Mouse (Mus musculus) cortical plate, adult 2 months (tissue): ENCODE results near the gene Lyl1.

Experiments
- CTCF ChIP-seq: fragments of 200-500 bp; IDR thresholded peaks from 2 replicates; pipeline ENCODE4 v1.5.1; 2011; ENCODE audit warnings: mild to moderate bottlenecking, control low read depth, low read length; ENCODE audit not compliant: insufficient read depth; ENCODE audit errors: extremely low read depth
- POLR2A ChIP-seq: fragments of 200-500 bp; IDR thresholded peaks from 2 replicates; pipeline ENCODE4 v1.6.1; 2011; ENCODE audit warnings: mild to moderate bottlenecking, low read length, control low read depth; ENCODE audit not compliant: insufficient read depth; ENCODE audit errors: extremely low read depth

GRCm38 (mm10) chr8:84736521-84736920, 35.3 kb downstream of the Lyl1 start:
- TF ChIP-seq CTCF: no peak
- no peak for TF ChIP-seq POLR2A
